Mouse (Mus musculus): ENCODE results near the gene Rab30.

DNA sequence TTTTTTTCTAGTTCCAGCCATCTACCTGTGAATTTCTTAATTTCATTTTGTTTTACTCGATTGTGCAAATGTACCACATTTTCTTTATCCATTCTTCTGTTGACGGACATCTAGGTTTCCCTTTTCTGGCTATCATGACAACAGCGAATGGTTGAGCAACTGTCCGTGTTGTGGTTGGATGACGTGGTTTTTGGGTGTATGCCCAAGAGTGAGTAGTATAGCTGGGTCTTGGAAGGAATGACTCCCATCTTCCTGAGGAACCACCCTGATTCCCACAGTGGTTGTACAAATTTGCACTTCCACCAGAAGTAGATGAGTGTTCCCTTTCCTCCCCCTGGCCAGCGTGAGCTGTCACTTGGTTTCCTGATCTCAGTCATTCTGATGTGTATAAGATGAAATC, 91.0 kb downstream of the Rab30 start:
- TF ChIP-seq CTCF (IDR thresholded peaks at IDR 0.05; ENCODE audit: low read depth) = no peak
- no peak for TF ChIP-seq EP300 (optimal IDR thresholded peaks at IDR 0.05)
